Mouse (Mus musculus) kidney, embryonic 14.5 days (tissue): Measurements from ENCODE around the gene Actn4. TPM values are rescaled to one million over a fixed set of nuclear protein-coding genes. Genes with fewer than 3 reads are reported as not detected.
"Not testable (repeated sequence)": the region's sequence is repeated elsewhere in the genome, so short reads cannot be mapped to it uniquely, and the experiment has no call there.

Experiments
- ATAC-seq: fragments of 200-750 bp; cut with Nextera tagmentation; 2 replicates; pipeline ENCODE4 v1.8.0; 2017; ENCODE audit warnings: moderate number of reproducible peaks, mild to moderate bottlenecking, moderate TSS enrichment, moderate library complexity; ENCODE audit not compliant: low FRiP score, low TSS enrichment
- H3K27ac ChIP-seq: fragments of 300-500 bp; sonication (generic); 2 replicates; pipeline ENCODE4 v1.5.1; 2014; ENCODE audit warnings: low read depth, mild to moderate bottlenecking, low read length, moderate library complexity, mixed read lengths
- H3K27me3 ChIP-seq: fragments of 300-500 bp; sonication (generic); 2 replicates; pipeline ENCODE4 v1.6.1; 2014; ENCODE audit warnings: mild to moderate bottlenecking, low read length; ENCODE audit not compliant: control insufficient read depth, insufficient read depth
- H3K36me3 ChIP-seq: fragments of 300-500 bp; sonication (generic); 2 replicates; pipeline ENCODE4 v1.6.1; 2014; ENCODE audit warnings: low read length, mixed read lengths; ENCODE audit not compliant: control insufficient read depth, insufficient read depth
- H3K4me1 ChIP-seq: fragments of 300-500 bp; sonication (generic); 2 replicates; pipeline ENCODE4 v1.6.1; 2014; ENCODE audit warnings: low read length, mixed read lengths; ENCODE audit not compliant: control insufficient read depth, insufficient read depth
- H3K4me2 ChIP-seq: fragments of 300-500 bp; sonication (generic); replicated peaks from 2 replicates; pipeline ENCODE4 v1.6.1; 2014; ENCODE audit warnings: low read depth, mild to moderate bottlenecking, low read length
- H3K4me3 ChIP-seq: fragments of 300-500 bp; sonication (generic); 2 replicates; pipeline ENCODE4 v1.5.1; 2014; ENCODE audit warnings: mild to moderate bottlenecking, low read length
- H3K9ac ChIP-seq: fragments of 300-500 bp; sonication (generic); 2 replicates; pipeline ENCODE4 v1.6.1; 2014; ENCODE audit warnings: low read depth, mild to moderate bottlenecking, low read length, moderate library complexity
- H3K9me3 ChIP-seq: fragments of 300-500 bp; sonication (generic); 2 replicates; pipeline ENCODE4 v1.6.1; 2016; ENCODE audit warnings: low read length; ENCODE audit not compliant: control insufficient read depth
- WGBS: fragments of 180-500 bp; shearing (Covaris S2); extraction: QIAGEN DNeasy Blood & Tissue Kit; methylation state at CpG from one replicate; pipeline ENCODE4 v1.1.7; 2014; 5-methylcytosine and 5-hydroxymethylcytosine counted together
- polyA plus RNA-seq: library from polyadenylated mRNA; unstranded; fragments of >200 nt; fragmentation: Nextera tagmentation; extraction: Ambion mirVana; gene quantifications from 2 replicates; pipeline ENCODE4 v1.2.1, GENCODE M21; 2014

The Actn4 gene
- polyA plus RNA-seq, 1 experiment from 2014 or later = 239 TPM

DNA sequence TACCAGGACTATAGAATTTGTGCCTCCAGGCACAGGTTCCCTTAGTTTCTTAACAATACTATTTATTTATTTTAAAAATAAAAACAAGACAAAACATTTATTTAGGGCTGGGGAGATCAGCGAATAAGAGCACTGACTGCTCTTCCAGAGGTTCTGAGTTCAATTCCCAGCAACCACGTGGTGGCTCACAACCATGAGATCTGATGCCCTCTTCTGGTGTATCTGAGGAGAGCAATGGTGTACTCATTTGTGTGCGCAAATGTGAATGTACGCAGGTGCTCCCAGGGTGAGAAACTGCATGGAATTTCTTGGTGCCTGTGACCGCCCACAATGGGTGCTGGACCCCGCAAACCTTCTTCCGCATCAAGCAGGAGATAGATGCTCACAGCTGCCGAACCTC, 10.9 kb upstream of the Actn4 start:
- Histone ChIP-seq H3K4me1 (peaks cover 6% of the 10 kb centered on the region), H3K9me3 (no peaks in the 10 kb centered on the region), H3K36me3 (peaks cover 56% of the 10 kb centered on the region), H3K27ac (no peak overlapping the region), H3K27me3 (no peaks in the 10 kb centered on the region), H3K4me3 (no peak overlapping the region), H3K4me2 (no peak overlapping the region), H3K9ac (no peak overlapping the region)
- 83% methylated on average over 8 of the region's 8 CpGs for whole genome bisulfite sequencing
- no peak for ATAC-seq

DNA sequence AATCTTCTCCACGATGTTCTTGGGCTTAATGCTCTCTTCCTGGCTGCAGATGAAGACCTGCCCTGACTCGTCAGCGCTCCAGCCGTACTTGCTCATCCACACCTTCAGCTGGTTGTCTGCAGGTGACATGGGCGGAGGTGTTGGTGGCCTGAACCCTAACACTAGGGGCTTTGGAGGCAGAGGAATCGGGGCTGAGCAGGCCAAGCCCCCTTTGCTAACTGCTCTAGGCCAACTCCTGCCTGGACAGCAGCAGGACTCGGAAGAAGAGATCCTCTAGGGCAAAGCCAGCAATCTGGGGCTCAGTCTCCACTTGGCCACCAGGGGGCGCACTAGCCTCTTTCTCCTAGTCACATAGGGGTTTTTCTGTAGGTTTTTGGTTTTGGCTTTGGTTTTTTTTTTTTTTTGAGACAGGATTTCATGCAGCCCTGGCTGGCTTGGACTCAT, 10.4 kb upstream of the Actn4 start:
- H3K9me3 ChIP-seq = no peaks in the 10 kb centered on the region
- H3K9ac ChIP-seq = no peak overlapping the region
- no peak overlapping the region for H3K27ac ChIP-seq
- H3K4me3 ChIP-seq = no peak overlapping the region
- 75% methylated on average over 8 of the region's 8 CpGs for whole genome bisulfite sequencing
- H3K36me3 ChIP-seq = peaks cover 51% of the 10 kb centered on the region
- no peak overlapping the region for H3K4me2 ChIP-seq
- ATAC-seq = no peak
- H3K27me3 ChIP-seq = no peaks in the 10 kb centered on the region
- peaks cover 6% of the 10 kb centered on the region for H3K4me1 ChIP-seq

- Histone ChIP-seq H3K27me3 (no peaks in the 10 kb centered on the region), H3K4me1 (peaks cover 6% of the 10 kb centered on the region), H3K4me2 (no peak overlapping the region), H3K36me3 (peaks cover 44% of the 10 kb centered on the region), H3K27ac (no peak overlapping the region), H3K4me3 (no peak overlapping the region), H3K9me3 (no peaks in the 10 kb centered on the region), H3K9ac (no peak overlapping the region)
- 81% methylated on average over 6 of the region's 6 CpGs for WGBS
- ATAC-seq = no peak
Observed at GRCm38 (mm10) chr7:28971770-28972269, 9.7 kb upstream of the Actn4 start.

DNA sequence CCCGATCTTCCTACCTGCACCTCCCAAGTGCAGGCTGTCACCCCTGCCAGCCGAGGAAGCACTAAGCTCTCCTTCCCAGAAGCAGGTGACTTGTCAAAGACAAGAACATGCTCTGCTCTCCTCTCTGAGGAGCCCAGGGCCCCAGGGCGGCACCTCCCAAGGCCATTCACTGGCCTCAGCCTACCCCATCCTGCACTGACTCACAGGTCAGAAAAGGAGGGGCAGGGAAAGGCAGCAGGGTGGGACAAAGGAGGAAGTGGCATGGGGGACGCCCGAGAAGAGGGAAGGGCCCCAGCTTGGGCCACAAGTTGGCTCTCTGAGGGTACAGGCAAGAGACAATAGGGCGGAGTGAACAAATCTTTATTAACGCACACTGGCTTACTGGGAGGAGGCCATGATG, 8.9 kb upstream of the Actn4 start:
- Histone ChIP-seq H3K27ac (no peak overlapping the region), H3K4me2 (no peak overlapping the region), H3K4me3 (no peak overlapping the region), H3K9ac (no peak overlapping the region), H3K4me1 (peaks cover 6% of the 10 kb centered on the region), H3K9me3 (no peaks in the 10 kb centered on the region), H3K27me3 (no peaks in the 10 kb centered on the region), H3K36me3 (peaks cover 36% of the 10 kb centered on the region)
- no peak for ATAC-seq
- 85% methylated on average over 7 of the region's 7 CpGs for WGBS

DNA sequence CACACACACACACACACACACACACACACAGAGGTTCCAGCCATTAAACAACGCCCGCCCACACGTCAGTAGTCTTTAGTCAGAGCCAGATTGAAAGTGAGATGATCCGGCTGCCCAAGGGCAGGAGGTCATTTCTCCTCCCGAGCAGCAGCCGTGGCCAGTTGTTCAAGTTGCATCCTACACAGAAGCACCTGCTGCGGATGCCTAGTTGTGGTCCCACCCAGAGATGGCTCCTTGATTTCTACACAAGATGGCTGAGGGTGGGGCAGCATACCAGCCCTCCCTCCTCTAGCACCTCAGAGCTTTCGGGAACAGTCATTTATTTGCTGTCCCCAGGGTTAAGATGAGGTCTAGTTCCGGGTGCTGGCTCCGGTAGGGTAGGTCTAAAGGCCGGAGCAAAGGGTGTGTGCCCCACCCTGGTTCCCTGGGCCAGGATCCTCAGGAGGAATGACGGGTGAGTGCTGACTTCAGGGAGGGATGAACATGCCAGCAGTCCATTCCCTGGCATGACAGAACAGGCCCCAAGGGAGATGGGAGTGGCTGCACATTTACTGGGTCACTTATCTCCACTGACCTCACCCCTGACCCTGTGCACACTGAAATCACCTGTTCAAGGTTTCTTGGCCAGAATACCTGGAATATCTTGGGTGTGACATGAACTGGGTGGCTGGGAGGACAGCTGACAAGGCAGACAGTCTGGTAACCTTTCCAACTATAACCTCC, 7.7 kb upstream of the Actn4 start:
- peak; percentile 50 for ATAC-seq

DNA sequence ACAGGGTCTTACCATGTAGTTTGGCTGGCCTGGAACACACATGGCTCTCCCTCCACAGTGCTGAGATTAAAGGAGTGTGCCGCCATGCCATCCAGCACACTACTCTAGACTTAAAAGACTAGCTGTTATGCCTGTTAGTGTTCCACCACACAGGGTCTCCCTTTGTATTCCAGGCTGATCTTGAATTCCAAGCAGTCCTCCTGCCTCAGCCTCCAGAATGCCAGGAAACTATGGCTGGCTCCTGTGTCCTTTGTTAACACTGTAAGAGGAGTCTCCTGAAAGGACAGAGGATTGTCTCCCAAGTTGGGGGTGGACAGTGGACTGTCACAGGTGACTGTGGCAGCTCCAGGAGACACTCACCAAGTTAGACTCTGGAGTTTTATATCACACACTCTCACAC, 7.1 kb upstream of the Actn4 start:
- H3K36me3 ChIP-seq = peaks cover 28% of the 10 kb centered on the region
- H3K4me1 ChIP-seq = peaks cover 6% of the 10 kb centered on the region
- 0 out of 2 replicates have a peak overlapping the region, but pooled peaks have one; percentile 24 for H3K27ac ChIP-seq
- no peaks in the 10 kb centered on the region for H3K27me3 ChIP-seq
- no peaks in the 10 kb centered on the region for H3K9me3 ChIP-seq
- ATAC-seq = no peak
- no peak overlapping the region for H3K4me2 ChIP-seq
- no peak overlapping the region for H3K4me3 ChIP-seq
- H3K9ac ChIP-seq = no peak overlapping the region
- 97% methylated on average over 1 of the region's 1 CpGs for WGBS

More for the DNA sequence above, 7.7 kb upstream of the Actn4 start:
- peaks cover 6% of the 10 kb centered on the region for H3K4me1 ChIP-seq
- no peak overlapping the region for H3K4me2 ChIP-seq
- H3K27me3 ChIP-seq = no peaks in the 10 kb centered on the region
- H3K9ac ChIP-seq = no peak overlapping the region
- no peaks in the 10 kb centered on the region for H3K9me3 ChIP-seq
- H3K27ac ChIP-seq = peak overlapping the region; percentile 42; the same call in 1 of the 2 replicates
- H3K36me3 ChIP-seq = peaks cover 32% of the 10 kb centered on the region
- H3K4me3 ChIP-seq = no peak overlapping the region
- 28% methylated on average over 12 of the region's 12 CpGs for WGBS

DNA sequence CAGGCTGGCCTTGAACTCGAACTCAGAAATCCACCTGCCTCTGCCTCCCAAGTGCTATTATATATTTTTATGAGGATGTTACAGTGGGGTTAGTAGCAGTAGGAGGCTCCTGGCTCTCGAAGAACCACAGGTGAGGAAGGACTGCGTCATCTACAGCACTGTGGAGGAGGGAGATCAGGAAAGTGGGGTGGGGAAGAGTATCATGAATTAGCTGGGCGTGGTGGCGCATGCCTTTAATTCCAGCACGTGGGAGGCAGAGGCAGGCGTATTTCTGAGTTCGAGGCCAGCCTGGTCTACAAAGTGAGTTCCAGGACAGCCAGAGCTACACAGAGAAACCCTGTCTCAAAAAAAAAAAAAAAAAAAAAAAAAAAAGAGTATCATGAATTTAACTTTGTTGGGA, 6.0 kb upstream of the Actn4 start:
- H3K4me2 ChIP-seq, H3K9me3 ChIP-seq, H3K9ac ChIP-seq, H3K4me3 ChIP-seq, H3K27me3 ChIP-seq, H3K27ac ChIP-seq, H3K4me1 ChIP-seq, ATAC-seq: not testable (repeated sequence)
- 92% methylated on average over 8 of the region's 8 CpGs for WGBS
- H3K36me3 ChIP-seq = peaks cover 16% of the 10 kb centered on the region

DNA sequence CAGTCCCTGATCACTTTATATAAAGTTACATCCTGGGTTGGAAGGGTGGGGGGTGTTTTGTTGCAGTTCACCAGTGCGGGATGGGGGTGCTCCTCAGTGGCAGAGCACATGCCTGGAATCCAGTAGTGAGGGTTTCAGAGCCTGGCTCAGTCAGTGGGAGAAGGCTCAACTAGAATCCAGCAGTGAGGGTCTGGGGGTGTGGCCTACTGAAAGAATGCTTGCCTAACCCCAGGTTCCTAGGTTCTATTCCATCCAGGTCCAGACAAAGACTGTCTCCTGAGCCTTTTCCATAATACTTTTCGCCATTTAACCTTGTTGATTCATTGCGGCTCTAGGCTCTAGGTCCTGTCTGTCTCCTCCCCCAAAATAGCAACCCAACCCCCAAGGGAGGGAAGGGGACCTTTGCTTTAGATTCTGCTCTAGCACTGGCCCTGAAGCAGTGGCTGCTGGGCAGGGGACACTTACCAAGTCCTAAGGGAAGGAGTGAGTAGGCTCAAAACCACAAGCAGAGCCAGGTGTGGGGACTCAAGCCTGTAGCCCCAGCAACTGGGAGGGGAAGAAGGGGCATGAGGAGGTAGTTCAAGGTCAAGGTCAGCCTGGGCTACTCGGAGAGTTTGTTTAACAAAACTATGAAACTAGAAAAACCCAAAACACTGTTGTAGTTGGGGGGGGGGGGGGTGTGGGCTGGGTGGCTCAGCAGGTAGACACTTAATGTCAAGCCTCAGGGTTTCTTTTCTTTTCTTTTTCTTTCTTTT, 4.8 kb upstream of the Actn4 start:
- Histone ChIP-seq H3K4me1 (peaks cover 6% of the 10 kb centered on the region), H3K9me3 (no peaks in the 10 kb centered on the region), H3K9ac (no peak overlapping the region), H3K4me2 (no peak overlapping the region), H3K27me3 (no peaks in the 10 kb centered on the region), H3K27ac (no peak overlapping the region), H3K36me3 (peaks cover 10% of the 10 kb centered on the region), H3K4me3 (no peak overlapping the region)
- ATAC-seq = no peak
- 65% methylated on average over 4 of the region's 4 CpGs for WGBS

DNA sequence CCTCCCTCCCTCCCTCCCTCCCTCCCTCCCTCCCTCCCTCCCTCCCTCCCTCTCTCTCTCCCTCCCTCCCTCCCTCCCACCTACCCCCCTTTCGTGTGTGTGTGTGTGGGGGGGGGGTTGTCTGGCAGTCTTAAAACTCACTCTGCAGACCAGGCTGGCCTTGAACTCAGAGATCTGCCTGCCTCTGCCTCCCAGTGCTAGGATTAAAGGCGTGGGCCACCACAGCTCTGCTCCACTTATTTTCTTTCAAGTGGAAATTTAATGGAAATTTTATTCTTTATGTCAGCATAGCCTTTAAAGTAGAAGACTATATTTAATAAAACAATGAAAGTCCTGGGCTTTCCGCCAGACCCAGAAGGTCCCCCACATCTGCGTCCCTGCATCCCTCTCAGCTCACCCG, 4.0 kb upstream of the Actn4 start:
- no peaks in the 10 kb centered on the region for H3K27me3 ChIP-seq
- no peak for ATAC-seq

More for the DNA sequence above, 4.0 kb upstream of the Actn4 start:
- Histone ChIP-seq H3K36me3 (peaks cover 4% of the 10 kb centered on the region), H3K9ac (no peak overlapping the region), H3K4me2 (no peak overlapping the region), H3K27ac (no peak overlapping the region), H3K4me3 (no peak overlapping the region), H3K9me3 (no peaks in the 10 kb centered on the region), H3K4me1 (peaks cover 7% of the 10 kb centered on the region)
- WGBS = 86% methylated on average over 4 of the region's 5 CpGs
